Mouse (Mus musculus): ENCODE results near the gene B630019K06Rik. TPM values are rescaled to one million over a fixed set of nuclear protein-coding genes. Genes with fewer than 3 reads are reported as not detected.
A peak's percentile ranks its signal among the peaks of the same experiment; 100 is the strongest.

Gene B630019K06Rik
- polyA plus RNA-seq, 1 experiment, result 41.3 TPM

GRCm38 (mm10) chrX:8900823-8901222, 8.6 kb downstream of the B630019K06Rik start:
- WGBS, result 62% methylated on average over 4 of the region's 4 CpGs
- no peaks in the 10 kb centered on the region for H3K27me3 ChIP-seq (ENCODE audit: control insufficient read depth, insufficient read depth, low read length)
- H3K27ac ChIP-seq (ENCODE audit: insufficient read depth, low read length), result no peak overlapping the region
- no peak overlapping the region for H3K4me3 ChIP-seq (replicated peaks; ENCODE audit: insufficient read depth, low read depth, low read length)
- no peak for DNase-seq
- TF ChIP-seq POLR2A (IDR thresholded peaks at IDR 0.05; ENCODE audit: borderline replicate concordance, insufficient read depth, low read length) (no peak), CTCF (IDR thresholded peaks at IDR 0.05; ENCODE audit: borderline replicate concordance, insufficient read depth, low read depth, low read length) (no peak)
- no peaks in the 10 kb centered on the region for H3K4me1 ChIP-seq (ENCODE audit: control insufficient read depth, insufficient read depth, low read length)

DNA sequence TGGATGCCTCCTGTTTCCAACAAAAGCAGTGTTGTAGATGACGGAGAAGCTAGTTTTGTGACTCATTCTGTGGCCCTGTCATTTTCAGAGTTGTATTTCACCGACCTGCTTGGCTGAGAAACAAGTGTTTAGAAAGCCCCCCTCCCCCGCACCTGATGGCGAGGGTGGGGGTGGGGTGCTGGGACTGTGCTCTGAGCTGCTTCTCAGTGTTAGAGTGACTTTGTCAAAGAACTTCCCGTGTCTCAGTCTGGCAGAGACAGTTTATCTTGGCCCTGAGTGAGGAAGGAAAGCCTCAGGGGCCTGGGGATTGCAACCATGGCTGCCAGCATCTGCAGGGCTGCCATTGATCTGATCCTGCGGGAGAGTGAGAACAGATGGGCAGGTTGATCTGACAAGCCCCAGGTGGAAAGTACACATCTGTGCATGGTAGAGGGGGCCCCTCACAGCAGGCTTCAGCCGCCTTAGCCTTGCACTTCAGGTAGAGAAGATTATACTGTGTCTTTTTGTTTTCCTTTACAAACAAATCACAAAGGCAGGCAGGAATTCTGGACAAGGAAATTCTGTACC, 9.8 kb downstream of the B630019K06Rik start:
- WGBS, result 18% methylated on average over 7 of the region's 7 CpGs
- H3K4me3 ChIP-seq (replicated peaks; ENCODE audit: insufficient read depth, low read depth, low read length), result no peak overlapping the region
- H3K27ac ChIP-seq (ENCODE audit: insufficient read depth, low read length), result no peak overlapping the region
- H3K27me3 ChIP-seq (ENCODE audit: control insufficient read depth, insufficient read depth, low read length), result no peaks in the 10 kb centered on the region
- DNase-seq, result no peak
- no peak for TF ChIP-seq POLR2A (IDR thresholded peaks at IDR 0.05; ENCODE audit: borderline replicate concordance, insufficient read depth, low read length)
- no peak for TF ChIP-seq CTCF (IDR thresholded peaks at IDR 0.05; ENCODE audit: borderline replicate concordance, insufficient read depth, low read depth, low read length)
- H3K4me1 ChIP-seq (ENCODE audit: control insufficient read depth, insufficient read depth, low read length), result no peaks in the 10 kb centered on the region

DNA sequence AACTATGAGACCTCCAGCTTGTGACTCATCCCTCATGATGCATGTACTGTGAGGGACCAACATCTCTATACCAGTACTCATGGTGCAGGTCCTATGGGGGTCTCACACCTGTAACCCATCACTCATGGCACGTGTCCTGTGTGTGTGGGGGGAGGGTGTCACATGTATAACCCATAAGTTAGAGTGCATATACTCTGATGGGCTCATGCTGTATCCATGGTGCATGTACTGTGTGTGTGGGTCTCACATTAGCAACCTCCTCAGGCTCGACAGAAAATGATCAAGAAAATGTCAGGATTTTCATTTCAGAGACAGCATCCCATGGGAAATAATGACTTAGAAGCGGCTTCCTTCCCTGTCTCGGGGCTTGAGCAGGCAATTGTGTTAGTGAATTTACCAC, 28.9 kb downstream of the B630019K06Rik start:
- H3K4me1 ChIP-seq (ENCODE audit: control insufficient read depth, insufficient read depth, low read length), result no peaks in the 10 kb centered on the region
- no peak for DNase-seq
- TF ChIP-seq CTCF (IDR thresholded peaks at IDR 0.05; ENCODE audit: borderline replicate concordance, insufficient read depth, low read depth, low read length) (no peak), POLR2A (IDR thresholded peaks at IDR 0.05; ENCODE audit: borderline replicate concordance, insufficient read depth, low read length) (no peak)
- H3K4me3 ChIP-seq (replicated peaks; ENCODE audit: insufficient read depth, low read depth, low read length), result no peak overlapping the region
- no peak overlapping the region for H3K27ac ChIP-seq (ENCODE audit: insufficient read depth, low read length)
- WGBS, result 60% methylated on average over 4 of the region's 4 CpGs
- no peaks in the 10 kb centered on the region for H3K27me3 ChIP-seq (ENCODE audit: control insufficient read depth, insufficient read depth, low read length)

DNA sequence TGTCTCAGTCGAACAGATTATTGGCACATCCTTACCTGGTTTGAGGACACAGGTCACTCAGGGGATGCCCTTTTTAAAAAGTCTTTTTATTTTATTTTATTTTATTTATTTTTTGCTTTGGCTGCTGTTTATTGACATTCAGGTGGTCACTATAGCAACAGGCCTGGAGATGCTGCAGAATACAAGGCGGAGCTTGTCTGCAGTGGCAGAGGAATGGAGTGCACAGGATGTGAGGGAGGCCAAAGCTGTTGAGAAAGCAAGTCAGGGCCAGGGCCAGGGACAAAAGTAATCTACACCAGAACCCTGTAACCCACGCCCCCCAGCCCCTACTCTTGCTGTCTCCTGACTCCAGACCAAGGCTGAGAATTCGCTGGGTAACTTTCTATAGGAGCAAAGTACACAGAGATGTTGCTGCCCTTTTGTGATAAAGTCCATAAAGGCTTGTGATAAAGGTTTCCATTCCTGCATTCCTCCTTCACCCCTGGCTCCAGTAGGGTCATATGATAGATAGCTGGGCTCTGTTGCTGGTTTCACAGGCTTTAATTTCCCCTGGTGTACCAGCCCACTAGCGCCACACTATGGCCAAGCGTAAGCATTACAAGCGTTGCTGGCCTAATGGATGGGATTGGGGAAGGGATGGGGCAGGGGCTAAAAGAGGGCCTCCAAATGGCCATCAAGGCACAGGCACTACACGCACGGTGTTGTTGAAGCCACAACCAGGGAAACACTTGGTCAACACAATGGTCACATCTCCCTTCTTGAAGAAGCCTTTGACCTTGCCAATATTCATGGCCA, 29.8 kb downstream of the B630019K06Rik start:
- WGBS, result 68% methylated on average over 9 of the region's 9 CpGs
- Histone ChIP-seq H3K27ac (ENCODE audit: insufficient read depth, low read length) (no peak overlapping the region), H3K4me1 (ENCODE audit: control insufficient read depth, insufficient read depth, low read length) (no peaks in the 10 kb centered on the region), H3K27me3 (ENCODE audit: control insufficient read depth, insufficient read depth, low read length) (no peaks in the 10 kb centered on the region), H3K4me3 (replicated peaks; ENCODE audit: insufficient read depth, low read depth, low read length) (no peak overlapping the region)
- TF ChIP-seq CTCF (IDR thresholded peaks at IDR 0.05; ENCODE audit: borderline replicate concordance, insufficient read depth, low read depth, low read length) (peak; percentile 16; the same call in 1 of the 2 replicates), POLR2A (IDR thresholded peaks at IDR 0.05; ENCODE audit: borderline replicate concordance, insufficient read depth, low read length) (no peak)
- no peak for DNase-seq

DNA sequence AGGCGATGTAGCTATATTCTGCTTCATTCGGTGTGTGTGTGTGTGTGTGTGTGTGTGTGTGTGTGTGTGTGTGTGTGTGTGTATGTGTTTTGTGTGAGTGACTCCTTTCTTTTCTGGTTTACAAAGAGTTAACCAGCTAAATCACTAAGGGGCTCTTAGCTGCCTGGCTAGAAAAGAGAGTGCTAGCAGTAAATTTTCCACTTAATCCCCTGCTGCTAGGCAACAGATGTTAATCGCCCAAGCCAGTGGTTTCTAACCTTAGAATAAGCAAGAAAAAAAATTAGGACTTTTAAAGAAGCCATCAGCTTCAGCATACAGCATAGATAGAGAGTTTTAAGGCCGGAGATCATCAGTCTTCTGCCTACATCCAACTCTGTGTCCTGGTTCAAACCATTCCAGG, 35.1 kb downstream of the B630019K06Rik start:
- 26% methylated on average over 4 of the region's 4 CpGs for WGBS
- TF ChIP-seq CTCF (IDR thresholded peaks at IDR 0.05; ENCODE audit: borderline replicate concordance, insufficient read depth, low read depth, low read length) (no peak), POLR2A (IDR thresholded peaks at IDR 0.05; ENCODE audit: borderline replicate concordance, insufficient read depth, low read length) (no peak)
- Histone ChIP-seq H3K27ac (ENCODE audit: insufficient read depth, low read length) (no peak overlapping the region), H3K4me3 (replicated peaks; ENCODE audit: insufficient read depth, low read depth, low read length) (no peak overlapping the region), H3K27me3 (ENCODE audit: control insufficient read depth, insufficient read depth, low read length) (no peaks in the 10 kb centered on the region), H3K4me1 (ENCODE audit: control insufficient read depth, insufficient read depth, low read length) (no peaks in the 10 kb centered on the region)
- no peak for DNase-seq

GRCm38 (mm10) chrX:8944041-8944440, 51.9 kb downstream of the B630019K06Rik start:
- WGBS, result 85% methylated on average over 8 of the region's 8 CpGs
- no peaks in the 10 kb centered on the region for H3K27me3 ChIP-seq (ENCODE audit: control insufficient read depth, insufficient read depth, low read length)
- H3K4me1 ChIP-seq (ENCODE audit: control insufficient read depth, insufficient read depth, low read length), result no peaks in the 10 kb centered on the region
- no peak overlapping the region for H3K27ac ChIP-seq (ENCODE audit: insufficient read depth, low read length)
- no peak overlapping the region for H3K4me3 ChIP-seq (replicated peaks; ENCODE audit: insufficient read depth, low read depth, low read length)
- DNase-seq, result no peak
- TF ChIP-seq POLR2A (IDR thresholded peaks at IDR 0.05; ENCODE audit: borderline replicate concordance, insufficient read depth, low read length), result no peak
- no peak for TF ChIP-seq CTCF (IDR thresholded peaks at IDR 0.05; ENCODE audit: borderline replicate concordance, insufficient read depth, low read depth, low read length)

Other genes with a start within 250 kb of the B630019K06Rik start
- not detected in 2 replicates for gene Ssxb8, start 201.5 kb upstream of the B630019K06Rik start, polyA plus RNA-seq (2012; rRNA removed)
- gene Ssx9, start 143.9 kb upstream of the B630019K06Rik start, polyA plus RNA-seq (2012; rRNA removed), result not detected in 2 replicates
- gene Ssxb5, start 88.7 kb upstream of the B630019K06Rik start, polyA plus RNA-seq (2012; rRNA removed), result not detected in 2 replicates
- not detected in 2 replicates for gene Gm6592, start 48.4 kb upstream of the B630019K06Rik start, polyA plus RNA-seq (2012; rRNA removed)
- gene Gm5751, start 18.1 kb upstream of the B630019K06Rik start, polyA plus RNA-seq (2012; rRNA removed), result 0.57 TPM in 1 of 2 replicates, not detected in the other
- not detected in 2 replicates for gene Fthl17b, start 70.6 kb downstream of the B630019K06Rik start, polyA plus RNA-seq (2012; rRNA removed)
- not detected in 2 replicates for gene Fthl17c, start 84.2 kb downstream of the B630019K06Rik start, polyA plus RNA-seq (2012; rRNA removed)
- not detected in 2 replicates for gene Fthl17d, start 94.4 kb downstream of the B630019K06Rik start, polyA plus RNA-seq (2012; rRNA removed)
- gene Fthl17e, start 141.1 kb downstream of the B630019K06Rik start, polyA plus RNA-seq (2012; rRNA removed), result not detected in 2 replicates
- gene Fthl17f, start 170.6 kb downstream of the B630019K06Rik start, polyA plus RNA-seq (2012; rRNA removed), result not detected in 2 replicates
- gene 4930402K13Rik, start 212.2 kb downstream of the B630019K06Rik start, polyA plus RNA-seq (2012; rRNA removed), result not detected in 2 replicates